8 mouse cellular contexts compared by ENCODE assay signal in genomic region chr2:181863791-181864535, GRCm38 (mm10). TPM values are rescaled to one million over a fixed set of nuclear protein-coding genes. Genes with fewer than 3 reads are reported as not detected.
DNase-seq lines count a peak whose midpoint lies in the region; ATAC-seq lines count a peak whose summit lies in the region.

Gene Polr3k (plus strand): TSS chr2:181864337.

- H3K4me2 ChIP-seq in lung, embryonic 16.5 days (ENCODE audit: low read depth, low read length), result peak within 1 kb of the TSS; percentile 80

- H3K27me3 ChIP-seq in lung, embryonic 16.5 days (ENCODE audit: control insufficient read depth, insufficient read depth, low read depth, low read length), result no peaks in the 10 kb centered on the region

- DNase-seq in MEL-GATA-1-ER (ENCODE audit: extremely low read depth, low read depth), result peak; percentile 95
- peak; percentile 91 for DNase-seq in cerebellum, adult 8-10 months
- DNase-seq in forelimb bud, embryonic 11.5 days (ENCODE audit: low read depth, low spot score), result peak; percentile 95
- peak; percentile 92 for DNase-seq in layer of hippocampus, adult 9-10 months (ENCODE audit: low spot score)
- peak; percentile 71 for DNase-seq in ovary, postnatal 10 days (ENCODE audit: low spot score)
- peak; percentile 86 to 88 for DNase-seq in thymus, postnatal 10 days (ENCODE audit: low spot score in 2 of 2)

- ATAC-seq in hematopoietic stem cell, adult 5-6 weeks (replicated peaks in 1 of 2; ENCODE audit: insufficient read depth in 1 of 2, low FRiP score in 2 of 2, low TSS enrichment in 1 of 2, low read depth in 1 of 2, poor library complexity in 2 of 2, severe bottlenecking in 2 of 2), result peak; percentile 99 to 100
- peak; percentile 100 for ATAC-seq in lung, embryonic 16.5 days (ENCODE audit: low read depth)

- peaks cover 3% of the 10 kb centered on the region for H3K36me3 ChIP-seq in lung, embryonic 16.5 days (ENCODE audit: control insufficient read depth, insufficient read depth, low read length)

- peak within 1 kb of the TSS; percentile 80 for H3K27ac ChIP-seq in lung, embryonic 16.5 days (ENCODE audit: low read length)

- H3K9ac ChIP-seq in lung, embryonic 16.5 days (ENCODE audit: low read length), result peak within 1 kb of the TSS; percentile 81

- peaks cover 13% of the 10 kb centered on the region for H3K4me1 ChIP-seq in lung, embryonic 16.5 days (replicated peaks; ENCODE audit: control insufficient read depth, insufficient read depth, low read length)

- H3K4me3 ChIP-seq in lung, embryonic 16.5 days (ENCODE audit: low read length), result peak within 1 kb of the TSS; percentile 85

- H3K9me3 ChIP-seq in lung, embryonic 16.5 days (ENCODE audit: control insufficient read depth, low read length), result no peaks in the 10 kb centered on the region

- WGBS in lung, embryonic 16.5 days, result under 1% methylated on average over 35 of the region's 35 CpGs

RNA-seq across cellular contexts. Expression of gene Polr3k, which starts in this region (rescaled TPM):
- 29.7 and 44.0 TPM in 2 replicates for total RNA-seq in hematopoietic stem cell, adult 5-6 weeks (2017)
- polyA plus RNA-seq in lung, embryonic 16.5 days (2015; fragmentation: Nextera tagmentation; extraction: Ambion mirVana), result 63.4 and 68.5 TPM in 2 replicates

Comparison
In these comparisons a context has a peak if more than half of its experiments do, and no peak if none do; other contexts are left out.
1. Peak in every context shown above with its lines: DNase-seq, ATAC-seq, H3K4me3 ChIP-seq and H3K27ac ChIP-seq.